Mouse (Mus musculus) limb, embryonic 13.5 days (tissue): ENCODE measurements around the gene Pcyt1a. TPM values are rescaled to one million over a fixed set of nuclear protein-coding genes. Genes with fewer than 3 reads are reported as not detected.
A peak's percentile ranks its signal among the peaks of the same experiment; 100 is the strongest.

ENCODE experiments used
- ATAC-seq: fragments of 200-750 bp; cut with Nextera tagmentation; 2 replicates; pipeline ENCODE4 v1.8.0; 2017; ENCODE audit warnings: low read depth, moderate number of reproducible peaks, moderate TSS enrichment; ENCODE audit not compliant: low FRiP score
- H3K27ac ChIP-seq: fragments of 300-500 bp; sonication (generic); 2 replicates; pipeline ENCODE4 v1.5.1; 2015; ENCODE audit warnings: inconsistent platforms, mild to moderate bottlenecking, moderate library complexity
- H3K27me3 ChIP-seq: fragments of 300-500 bp; sonication (generic); 2 replicates; pipeline ENCODE4 v1.6.1; 2015; ENCODE audit warnings: mild to moderate bottlenecking, inconsistent platforms
- H3K36me3 ChIP-seq: fragments of 300-500 bp; sonication (generic); 2 replicates; pipeline ENCODE4 v1.6.1; 2015; ENCODE audit warnings: inconsistent platforms, mild to moderate bottlenecking, moderate library complexity
- H3K4me1 ChIP-seq: fragments of 300-500 bp; sonication (generic); 2 replicates; pipeline ENCODE4 v1.6.1; 2015; ENCODE audit warnings: inconsistent platforms
- H3K4me2 ChIP-seq: fragments of 300-500 bp; sonication (generic); replicated peaks from 2 replicates; pipeline ENCODE4 v1.6.1; 2015; ENCODE audit warnings: inconsistent platforms, mild to moderate bottlenecking, moderate library complexity
- H3K4me3 ChIP-seq: fragments of 300-500 bp; sonication (generic); 2 replicates; pipeline ENCODE4 v1.5.1; 2015; ENCODE audit warnings: moderate library complexity, mild to moderate bottlenecking, inconsistent platforms
- H3K9ac ChIP-seq: fragments of 300-500 bp; sonication (generic); 2 replicates; pipeline ENCODE4 v1.6.1; 2015; ENCODE audit warnings: mild to moderate bottlenecking, inconsistent platforms
- H3K9me3 ChIP-seq: fragments of 300-500 bp; sonication (generic); 2 replicates; pipeline ENCODE4 v1.6.1; 2016; ENCODE audit warnings: inconsistent platforms
- WGBS: fragments of 180-500 bp; shearing (Covaris S2); methylation state at CpG from one replicate; pipeline ENCODE4 v1.1.7; 2015; 5-methylcytosine and 5-hydroxymethylcytosine counted together
- polyA plus RNA-seq: library from polyadenylated mRNA; unstranded; fragments of >200 nt; fragmentation: Nextera tagmentation; extraction: Ambion mirVana; gene quantifications from 2 replicates; pipeline ENCODE4 v1.2.1, GENCODE M21; 2015

The Pcyt1a gene
- 43.3 and 45.6 TPM in 2 replicates for polyA plus RNA-seq

- peak within 1 kb of the TSS; percentile 88 for H3K27ac ChIP-seq
- under 1% methylated on average over 54 of the region's 54 CpGs for WGBS
- H3K9me3 ChIP-seq, result no peaks in the 10 kb centered on the region
- peak; percentile 97 for ATAC-seq
- H3K9ac ChIP-seq, result peak within 1 kb of the TSS; percentile 88
- H3K4me2 ChIP-seq, result peak within 1 kb of the TSS; percentile 93
- H3K36me3 ChIP-seq, result no peaks in the 10 kb centered on the region
- H3K4me1 ChIP-seq, result peaks cover 13% of the 10 kb centered on the region
- no peaks in the 10 kb centered on the region for H3K27me3 ChIP-seq
- peak within 1 kb of the TSS; percentile 84 for H3K4me3 ChIP-seq
Measured at GRCm38 (mm10) chr16:32430474-32431046, at the start of gene Pcyt1a. TSS of gene Pcyt1a (plus strand) at chr16:32430921.

- H3K9me3 ChIP-seq, result 0 out of 2 replicates have a peak, but pooled peaks cover 3% of the 10 kb centered on the region
- H3K4me1 ChIP-seq, result no peaks in the 10 kb centered on the region
- no peak overlapping the region for H3K27ac ChIP-seq
- no peak overlapping the region for H3K9ac ChIP-seq
- no peak for ATAC-seq
- no peaks in the 10 kb centered on the region for H3K27me3 ChIP-seq
- peaks cover 83% of the 10 kb centered on the region for H3K36me3 ChIP-seq
- no peak overlapping the region for H3K4me2 ChIP-seq
- H3K4me3 ChIP-seq, result no peak overlapping the region
Measured at GRCm38 (mm10) chr16:32382901-32383300, 47.8 kb upstream of the Pcyt1a start.

GRCm38 (mm10) chr16:32384885-32385284 is 45.8 kb upstream of the Pcyt1a start:
- Histone ChIP-seq H3K27ac (no peak overlapping the region), H3K4me1 (no peaks in the 10 kb centered on the region), H3K4me3 (no peak overlapping the region), H3K9me3 (no peaks in the 10 kb centered on the region), H3K4me2 (no peak overlapping the region), H3K9ac (no peak overlapping the region), H3K27me3 (no peaks in the 10 kb centered on the region), H3K36me3 (peaks cover 72% of the 10 kb centered on the region)
- no peak for ATAC-seq
- WGBS, result 86% methylated on average over 2 of the region's 2 CpGs

GRCm38 (mm10) chr16:32386826-32387225 is 43.9 kb upstream of the Pcyt1a start:
- H3K27me3 ChIP-seq, result no peaks in the 10 kb centered on the region
- ATAC-seq, result no peak
- H3K4me2 ChIP-seq, result no peak overlapping the region
- no peak overlapping the region for H3K9ac ChIP-seq
- WGBS, result 86% methylated on average over 3 of the region's 3 CpGs
- H3K36me3 ChIP-seq, result peaks cover 69% of the 10 kb centered on the region
- no peaks in the 10 kb centered on the region for H3K4me1 ChIP-seq
- H3K9me3 ChIP-seq, result no peaks in the 10 kb centered on the region
- H3K4me3 ChIP-seq, result no peak overlapping the region
- no peak overlapping the region for H3K27ac ChIP-seq

GRCm38 (mm10) chr16:32389049-32389448 is 41.7 kb upstream of the Pcyt1a start:
- H3K27me3 ChIP-seq, result no peaks in the 10 kb centered on the region
- peaks cover 63% of the 10 kb centered on the region for H3K36me3 ChIP-seq
- no peak overlapping the region for H3K4me2 ChIP-seq
- no peak overlapping the region for H3K9ac ChIP-seq
- no peaks in the 10 kb centered on the region for H3K9me3 ChIP-seq
- no peak for ATAC-seq
- H3K27ac ChIP-seq, result no peak overlapping the region
- H3K4me1 ChIP-seq, result no peaks in the 10 kb centered on the region
- no peak overlapping the region for H3K4me3 ChIP-seq

- peaks cover 60% of the 10 kb centered on the region for H3K36me3 ChIP-seq
- ATAC-seq, result no peak
- H3K27me3 ChIP-seq, result no peaks in the 10 kb centered on the region
- no peak overlapping the region for H3K9ac ChIP-seq
- no peak overlapping the region for H3K27ac ChIP-seq
- 89% methylated on average over 3 of the region's 3 CpGs for WGBS
- H3K4me3 ChIP-seq, result no peak overlapping the region
- no peaks in the 10 kb centered on the region for H3K9me3 ChIP-seq
- H3K4me1 ChIP-seq, result no peaks in the 10 kb centered on the region
- no peak overlapping the region for H3K4me2 ChIP-seq
Measured at GRCm38 (mm10) chr16:32389841-32390240, 40.9 kb upstream of the Pcyt1a start.

- no peak for ATAC-seq
- Histone ChIP-seq H3K9me3 (no peaks in the 10 kb centered on the region), H3K36me3 (peaks cover 51% of the 10 kb centered on the region), H3K4me1 (0 out of 2 replicates have a peak, but pooled peaks cover 1% of the 10 kb centered on the region), H3K4me3 (no peak overlapping the region), H3K9ac (no peak overlapping the region), H3K27me3 (no peaks in the 10 kb centered on the region), H3K4me2 (no peak overlapping the region), H3K27ac (no peak overlapping the region)
- 96% methylated on average over 3 of the region's 3 CpGs for WGBS
Measured at GRCm38 (mm10) chr16:32390882-32391281, 39.8 kb upstream of the Pcyt1a start.

GRCm38 (mm10) chr16:32395679-32396540 is 34.8 kb upstream of the Pcyt1a start:
- Histone ChIP-seq H3K4me2 (no peak overlapping the region), H3K4me1 (peaks cover 7% of the 10 kb centered on the region; the same call in 1 of the 2 replicates), H3K4me3 (no peak overlapping the region), H3K9me3 (no peaks in the 10 kb centered on the region), H3K9ac (no peak overlapping the region), H3K36me3 (peaks cover 22% of the 10 kb centered on the region), H3K27ac (peak overlapping the region; percentile 3; the same call in 1 of the 2 replicates), H3K27me3 (no peaks in the 10 kb centered on the region)
- 66% methylated on average over 6 of the region's 6 CpGs for WGBS
- ATAC-seq, result no peak

- H3K4me3 ChIP-seq, result no peak overlapping the region
- no peaks in the 10 kb centered on the region for H3K27me3 ChIP-seq
- H3K9ac ChIP-seq, result no peak overlapping the region
- no peaks in the 10 kb centered on the region for H3K9me3 ChIP-seq
- no peak for ATAC-seq
- 52% methylated on average over 3 of the region's 3 CpGs for WGBS
- peaks cover 7% of the 10 kb centered on the region; the same call in 1 of the 2 replicates for H3K4me1 ChIP-seq
- no peak overlapping the region for H3K27ac ChIP-seq
- peaks cover 16% of the 10 kb centered on the region for H3K36me3 ChIP-seq
- H3K4me2 ChIP-seq, result no peak overlapping the region
Measured at GRCm38 (mm10) chr16:32396541-32396835, 34.2 kb upstream of the Pcyt1a start.

- no peaks in the 10 kb centered on the region for H3K27me3 ChIP-seq
- H3K27ac ChIP-seq, result no peak overlapping the region
- 67% methylated on average over 3 of the region's 3 CpGs for WGBS
- no peak overlapping the region for H3K4me3 ChIP-seq
- no peaks in the 10 kb centered on the region for H3K9me3 ChIP-seq
- no peak overlapping the region for H3K4me2 ChIP-seq
- ATAC-seq, result no peak
- peaks cover 7% of the 10 kb centered on the region; the same call in 1 of the 2 replicates for H3K4me1 ChIP-seq
- no peak overlapping the region for H3K9ac ChIP-seq
- H3K36me3 ChIP-seq, result peaks cover 6% of the 10 kb centered on the region
Measured at GRCm38 (mm10) chr16:32398206-32398605, 32.5 kb upstream of the Pcyt1a start.

- Histone ChIP-seq H3K9ac (no peak within 1 kb of the TSS), H3K27me3 (no peaks in the 10 kb centered on the region), H3K9me3 (no peaks in the 10 kb centered on the region), H3K36me3 (no peaks in the 10 kb centered on the region), H3K27ac (no peak within 1 kb of the TSS), H3K4me2 (no peak within 1 kb of the TSS), H3K4me3 (no peak within 1 kb of the TSS), H3K4me1 (peaks cover 7% of the 10 kb centered on the region; the same call in 1 of the 2 replicates)
- no peak for ATAC-seq
- WGBS, result 83% methylated on average over 7 of the region's 7 CpGs
Measured at GRCm38 (mm10) chr16:32400267-32400666, 30.5 kb upstream of the Pcyt1a start, which contains the start of gene Tm4sf19. TSS of gene Tm4sf19 (plus strand) at chr16:32400506.

- WGBS, result 81% methylated on average over 9 of the region's 9 CpGs
- ATAC-seq, result no peak
- no peaks in the 10 kb centered on the region for H3K36me3 ChIP-seq
- no peak overlapping the region for H3K4me3 ChIP-seq
- no peak overlapping the region for H3K4me2 ChIP-seq
- no peak overlapping the region for H3K9ac ChIP-seq
- no peaks in the 10 kb centered on the region for H3K4me1 ChIP-seq
- H3K27ac ChIP-seq, result no peak overlapping the region
- no peaks in the 10 kb centered on the region for H3K9me3 ChIP-seq
- no peaks in the 10 kb centered on the region for H3K27me3 ChIP-seq
Measured at GRCm38 (mm10) chr16:32401335-32401965, 29.3 kb upstream of the Pcyt1a start.
